Mouse (Mus musculus) erythroblast, embryonic 14.5 days (primary cell): ENCODE measurements around the gene Abcf1. TPM values are rescaled to one million over a fixed set of nuclear protein-coding genes. Genes with fewer than 3 reads are reported as not detected.

Experiments used
- H3K27me3 ChIP-seq: 2 replicates; pipeline ENCODE4 v1.6.1; 2012; ENCODE audit warnings: inconsistent platforms; ENCODE audit not compliant: control insufficient read depth
- H3K36me3 ChIP-seq: 2 replicates; pipeline ENCODE4 v1.6.1; 2012; ENCODE audit warnings: mild to moderate bottlenecking, inconsistent platforms; ENCODE audit not compliant: control insufficient read depth
- H3K4me1 ChIP-seq: 2 replicates; pipeline ENCODE4 v1.6.1; 2012; ENCODE audit warnings: inconsistent platforms; ENCODE audit not compliant: control insufficient read depth
- H3K4me3 ChIP-seq: replicated peaks from 2 replicates; pipeline ENCODE3; 2012; ENCODE audit warnings: moderate library complexity, mild to moderate bottlenecking, inconsistent platforms
- H3K9me3 ChIP-seq: 2 replicates; pipeline ENCODE4 v1.6.1; 2012; ENCODE audit warnings: low read length, inconsistent platforms, mixed read lengths; ENCODE audit not compliant: control insufficient read depth
- GATA1 ChIP-seq: IDR thresholded peaks from 2 replicates; pipeline ENCODE4 v1.6.1; 2012; ENCODE audit warnings: low read length, inconsistent platforms, mixed read lengths
- TAL1 ChIP-seq: IDR thresholded peaks from 3 replicates; pipeline ENCODE4 v1.6.1; 2012; ENCODE audit warnings: low read length, inconsistent platforms, mixed read lengths
- polyA plus RNA-seq: library from polyadenylated mRNA; stranded (reverse); fragments of >175 nt; gene quantifications from 2 replicates; pipeline ENCODE4 v1.2.3, GENCODE M21; 2012

Gene Abcf1
- polyA plus RNA-seq, 1 experiment = 14.0 TPM

DNA sequence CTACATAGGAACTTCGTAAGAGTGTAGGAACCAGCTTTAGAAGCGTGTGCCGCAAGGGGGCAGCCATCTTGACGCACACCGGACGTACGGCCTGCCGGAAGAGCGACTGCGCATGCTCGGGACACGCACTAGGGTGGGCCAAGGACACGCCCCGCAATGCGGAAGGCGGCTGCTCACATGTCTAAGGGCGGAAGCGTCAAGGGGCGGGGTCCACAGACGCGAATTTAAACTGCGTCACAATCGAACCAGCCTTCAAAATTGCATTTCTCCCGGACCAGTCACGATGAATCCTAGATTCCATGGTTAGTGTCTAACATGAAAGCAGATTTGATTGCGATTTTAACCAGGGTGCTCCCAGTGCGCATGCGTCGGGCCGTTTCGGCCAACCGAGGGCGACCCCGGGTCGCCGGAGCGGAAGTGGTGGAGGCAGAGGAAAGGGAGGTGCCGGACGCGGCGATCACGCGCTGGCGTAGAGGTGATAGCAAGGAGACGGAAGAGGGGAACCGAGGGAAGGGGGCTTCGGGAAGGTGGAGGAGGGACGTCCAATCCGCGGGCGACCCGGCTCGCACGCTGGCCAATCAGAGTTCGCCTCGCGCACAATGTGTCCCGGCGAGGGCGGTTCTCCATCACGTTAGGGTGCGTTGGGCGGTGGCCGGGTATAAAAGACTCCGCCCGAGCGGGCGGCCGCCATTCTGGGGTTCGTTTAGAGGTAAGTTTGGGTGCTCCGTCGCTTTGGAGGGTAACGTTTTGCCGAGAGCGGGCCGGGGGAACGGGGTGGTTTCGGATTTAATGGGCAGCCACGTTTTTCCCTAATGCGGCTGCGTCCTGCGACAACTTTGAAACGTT, 53.0 kb downstream of the Abcf1 start, which contains the start of the genes Mrps18b and Ppp1r10:
TSS of gene Mrps18b (minus strand) at position 93 of the 846 bp plus-strand sequence.
TSS of gene Ppp1r10 (plus strand) at position 138 of the 846 bp plus-strand sequence.
- no peaks in the 10 kb centered on the region for H3K9me3 ChIP-seq
- H3K27me3 ChIP-seq = no peaks in the 10 kb centered on the region
- H3K36me3 ChIP-seq = peaks cover 65% of the 10 kb centered on the region
- peaks cover 63% of the 10 kb centered on the region for H3K4me1 ChIP-seq
- TF ChIP-seq TAL1 (no peak), GATA1 (no peak; the same call in 1 of the 2 replicates)
- peak within 1 kb of the TSS; percentile 73 for H3K4me3 ChIP-seq

DNA sequence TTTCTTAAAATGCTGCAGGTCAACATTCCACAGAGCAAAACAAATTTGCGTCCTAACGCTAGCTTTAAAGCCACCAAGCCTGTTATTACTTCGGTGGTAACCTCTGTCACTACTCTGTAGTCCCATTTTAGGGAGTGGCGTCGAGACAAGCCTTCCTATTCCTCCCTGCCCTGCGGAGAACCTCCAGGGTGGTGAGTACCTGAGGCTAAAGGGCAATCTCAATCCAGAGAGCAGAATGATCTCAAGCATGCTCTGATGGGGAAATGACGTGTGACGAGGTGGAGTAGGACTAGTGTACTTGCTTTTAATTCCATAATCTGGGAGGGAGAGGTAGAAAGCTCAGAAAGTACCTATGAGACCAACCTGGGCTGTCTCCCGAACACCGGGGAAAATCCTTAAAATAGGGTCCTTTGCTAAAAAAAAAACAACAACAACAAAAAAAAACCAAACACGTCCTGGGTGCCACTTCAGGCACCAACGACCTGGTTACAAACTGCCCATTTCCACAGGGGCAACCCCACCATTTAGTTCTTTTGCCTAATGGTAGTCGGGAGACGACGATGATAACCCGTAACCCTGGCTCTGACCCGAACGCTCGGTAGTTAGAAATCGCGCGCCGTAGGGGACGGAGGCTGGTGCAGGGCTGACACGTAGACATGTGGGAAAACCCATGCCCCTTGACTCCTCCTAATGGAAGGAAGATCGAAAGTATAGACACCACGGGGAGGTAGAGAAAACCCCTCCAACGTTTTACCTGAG, 53.8 kb downstream of the Abcf1 start:
- Histone ChIP-seq H3K4me3 (peak overlapping the region; percentile 73), H3K36me3 (peaks cover 65% of the 10 kb centered on the region), H3K9me3 (no peaks in the 10 kb centered on the region), H3K27me3 (no peaks in the 10 kb centered on the region), H3K4me1 (peaks cover 62% of the 10 kb centered on the region)
- TF ChIP-seq TAL1 = no peak

DNA sequence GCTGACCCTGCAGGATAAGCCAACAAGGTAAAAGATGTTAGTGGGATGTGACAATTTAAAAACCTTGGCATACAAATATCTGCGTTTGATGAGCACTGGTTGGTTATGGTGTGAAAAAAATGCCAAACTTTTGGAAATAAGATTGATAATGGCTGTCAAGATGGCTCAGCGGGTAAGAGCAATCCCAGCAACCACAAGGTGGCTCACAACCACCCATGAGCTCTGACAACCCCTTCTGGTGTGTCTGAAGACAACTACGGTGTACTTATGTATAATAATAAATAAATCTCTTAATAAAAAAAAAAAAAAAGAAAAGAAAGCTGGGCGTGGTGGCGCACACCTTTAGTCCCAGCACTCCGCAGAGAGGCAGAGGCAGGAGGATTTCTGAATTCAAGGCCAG, 54.6 kb downstream of the Abcf1 start:
- Histone ChIP-seq H3K4me3 (peak overlapping the region; percentile 25), H3K36me3 (peaks cover 61% of the 10 kb centered on the region), H3K27me3 (no peaks in the 10 kb centered on the region), H3K9me3 (no peaks in the 10 kb centered on the region), H3K4me1 (peaks cover 57% of the 10 kb centered on the region)
- TF ChIP-seq TAL1 (no peak), GATA1 (no peak)

DNA sequence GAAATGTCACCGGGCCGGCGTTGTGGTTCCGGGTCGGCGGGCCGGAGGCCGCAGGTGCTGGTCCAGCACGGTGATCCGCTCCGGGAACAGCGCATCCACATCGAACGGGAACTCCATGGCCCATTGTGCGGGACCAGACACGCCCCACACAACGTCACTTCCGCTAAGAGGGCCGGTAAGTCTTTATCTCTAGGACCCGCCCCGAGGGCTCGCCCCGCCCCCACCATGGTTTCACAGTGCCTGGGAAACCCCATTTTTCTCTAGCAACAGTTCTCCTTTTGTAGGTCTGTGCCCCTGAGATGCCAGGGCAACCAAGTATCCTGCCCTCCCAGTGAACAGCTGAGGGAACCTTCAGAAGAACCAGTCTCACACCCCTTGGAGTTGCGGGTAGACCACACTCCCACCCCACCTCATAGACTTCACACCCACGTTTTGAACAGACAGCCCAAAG, 59.6 kb downstream of the Abcf1 start, which contains the start of gene Atat1:
TSS of gene Atat1 (minus strand) at position 157 of the 451 bp plus-strand sequence.
- Histone ChIP-seq H3K27me3 (no peaks in the 10 kb centered on the region), H3K4me1 (peaks cover 51% of the 10 kb centered on the region), H3K4me3 (peak within 1 kb of the TSS; percentile 76), H3K9me3 (no peaks in the 10 kb centered on the region), H3K36me3 (peaks cover 65% of the 10 kb centered on the region)
- TF ChIP-seq TAL1 (no peak), GATA1 (no peak)

DNA sequence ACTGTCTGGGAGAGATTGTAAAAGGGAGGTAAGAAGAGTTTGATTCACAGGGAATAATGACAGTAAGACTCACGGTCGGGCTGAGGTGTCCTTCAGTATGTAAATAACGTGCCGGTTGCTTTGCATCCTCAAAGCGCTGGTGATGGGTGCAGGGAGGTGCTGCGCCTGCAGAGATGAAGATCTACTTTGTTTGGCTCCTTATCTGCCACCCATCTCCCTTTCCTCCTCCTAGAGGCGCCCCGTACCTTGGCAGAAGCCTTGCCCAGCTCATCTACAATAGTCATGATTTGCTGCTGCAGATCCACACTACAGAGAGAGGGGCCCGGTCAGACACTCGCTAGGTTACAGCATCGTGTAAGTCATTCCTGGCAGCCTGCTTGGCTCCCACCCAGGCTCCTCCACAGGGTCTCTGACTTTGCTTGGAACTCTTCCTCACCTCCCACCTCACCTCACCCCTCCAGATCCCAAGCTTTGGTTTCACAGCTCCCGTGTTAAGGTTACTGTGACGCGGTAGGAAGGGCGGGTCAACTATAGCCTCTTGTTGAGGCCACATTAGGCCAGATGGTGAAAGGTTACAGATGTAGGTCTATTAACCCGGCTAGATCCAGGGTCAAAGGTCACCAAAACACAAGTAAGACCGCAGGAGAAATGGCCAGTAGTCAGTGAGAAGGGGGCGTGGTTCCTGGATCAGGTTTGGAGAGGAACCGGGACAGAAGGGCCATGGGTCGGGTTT, 60.2 kb downstream of the Abcf1 start:
- H3K36me3 ChIP-seq = peaks cover 63% of the 10 kb centered on the region
- H3K4me1 ChIP-seq = peaks cover 45% of the 10 kb centered on the region
- peak overlapping the region; percentile 76 for H3K4me3 ChIP-seq
- no peaks in the 10 kb centered on the region for H3K9me3 ChIP-seq
- no peaks in the 10 kb centered on the region for H3K27me3 ChIP-seq
- TF ChIP-seq GATA1 (no peak), TAL1 (no peak)

DNA sequence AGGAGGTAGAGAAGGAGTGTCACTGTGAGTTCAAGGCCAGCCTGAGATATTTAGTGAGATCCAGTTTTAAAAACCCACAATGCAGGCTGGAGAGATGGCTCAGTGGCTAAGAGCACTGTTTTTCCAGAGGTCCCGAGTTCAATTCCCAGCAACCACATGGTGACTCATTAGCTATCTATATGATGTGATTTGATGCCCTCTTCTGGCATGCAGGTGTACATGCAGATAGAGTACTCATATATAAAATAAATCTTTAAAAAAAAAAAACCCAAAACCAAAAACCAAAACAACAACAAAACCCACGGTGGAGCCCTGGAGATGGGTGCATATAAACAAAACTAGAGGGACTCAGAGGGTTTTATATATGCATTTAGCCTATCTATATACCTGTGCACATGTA, 62.0 kb downstream of the Abcf1 start:
- Histone ChIP-seq H3K9me3 (no peaks in the 10 kb centered on the region), H3K4me1 (peaks cover 32% of the 10 kb centered on the region), H3K27me3 (no peaks in the 10 kb centered on the region), H3K36me3 (peaks cover 57% of the 10 kb centered on the region), H3K4me3 (no peak overlapping the region)
- TF ChIP-seq GATA1 (no peak), TAL1 (no peak)

Other genes starting within 250 kb of the Abcf1 start
- 14.0 and 14.8 TPM in 2 replicates for gene Ier3, start 148.1 kb downstream of the Abcf1 start, polyA plus RNA-seq
- gene Flot1, start 146.5 kb downstream of the Abcf1 start, polyA plus RNA-seq = 8.2 and 11.6 TPM in 2 replicates
- 56.9 and 99.3 TPM in 2 replicates for gene Tubb5, start 131.5 kb downstream of the Abcf1 start, polyA plus RNA-seq
- gene Mdc1, start 128.2 kb downstream of the Abcf1 start, polyA plus RNA-seq = 0.91 and 1.1 TPM in 2 replicates
- 1.7 and 2.8 TPM in 2 replicates for gene Nrm, start 108.4 kb downstream of the Abcf1 start, polyA plus RNA-seq
- gene Ppp1r18, start 104.2 kb downstream of the Abcf1 start, polyA plus RNA-seq = 0.31 and 0.37 TPM in 2 replicates
- gene Dhx16, start 89.9 kb downstream of the Abcf1 start, polyA plus RNA-seq = 5.0 and 5.2 TPM in 2 replicates
- gene 2310061I04Rik, start 72.3 kb downstream of the Abcf1 start, polyA plus RNA-seq = 6.9 and 7.1 TPM in 2 replicates
- gene Atat1, start 59.7 kb downstream of the Abcf1 start, polyA plus RNA-seq = 1.1 and 1.6 TPM in 2 replicates
- 0.45 and 0.85 TPM in 2 replicates for gene Mrps18b, start 53.4 kb downstream of the Abcf1 start, polyA plus RNA-seq
- gene Ppp1r10, start 53.3 kb downstream of the Abcf1 start, polyA plus RNA-seq = 5.4 and 6.3 TPM in 2 replicates
- gene Gnl1, start 10.1 kb upstream of the Abcf1 start, polyA plus RNA-seq = 1.5 and 1.9 TPM in 2 replicates
- 0.18 and 0.30 TPM in 2 replicates for gene Prr3, start 10.5 kb upstream of the Abcf1 start, polyA plus RNA-seq
- gene H2-T24, start 50.8 kb upstream of the Abcf1 start, polyA plus RNA-seq = 0.91 and 0.98 TPM in 2 replicates
- 3.7 and 5.0 TPM in 2 replicates for gene H2-T23, start 63.1 kb upstream of the Abcf1 start, polyA plus RNA-seq
- 0.12 and 0.14 TPM in 2 replicates for gene H2-T22, start 73.0 kb upstream of the Abcf1 start, polyA plus RNA-seq
- gene Gm6034, start 73.2 kb upstream of the Abcf1 start, polyA plus RNA-seq = not detected in 2 replicates
- gene Gm11127, start 88.6 kb upstream of the Abcf1 start, polyA plus RNA-seq = 0.07 TPM in 1 of 2 replicates, not detected in the other
- not detected in 2 replicates for gene Gm19684, start 151.9 kb upstream of the Abcf1 start, polyA plus RNA-seq
- gene Gm7030, start 159.7 kb upstream of the Abcf1 start, polyA plus RNA-seq = 0.08 TPM in 1 of 2 replicates, not detected in the other
- not detected in 2 replicates for gene Gm8909, start 198.8 kb upstream of the Abcf1 start, polyA plus RNA-seq
- not detected in 2 replicates for gene H2-T3, start 220.5 kb upstream of the Abcf1 start, polyA plus RNA-seq